Mouse (Mus musculus): Measurements from ENCODE around the gene Iqgap1.

DNA sequence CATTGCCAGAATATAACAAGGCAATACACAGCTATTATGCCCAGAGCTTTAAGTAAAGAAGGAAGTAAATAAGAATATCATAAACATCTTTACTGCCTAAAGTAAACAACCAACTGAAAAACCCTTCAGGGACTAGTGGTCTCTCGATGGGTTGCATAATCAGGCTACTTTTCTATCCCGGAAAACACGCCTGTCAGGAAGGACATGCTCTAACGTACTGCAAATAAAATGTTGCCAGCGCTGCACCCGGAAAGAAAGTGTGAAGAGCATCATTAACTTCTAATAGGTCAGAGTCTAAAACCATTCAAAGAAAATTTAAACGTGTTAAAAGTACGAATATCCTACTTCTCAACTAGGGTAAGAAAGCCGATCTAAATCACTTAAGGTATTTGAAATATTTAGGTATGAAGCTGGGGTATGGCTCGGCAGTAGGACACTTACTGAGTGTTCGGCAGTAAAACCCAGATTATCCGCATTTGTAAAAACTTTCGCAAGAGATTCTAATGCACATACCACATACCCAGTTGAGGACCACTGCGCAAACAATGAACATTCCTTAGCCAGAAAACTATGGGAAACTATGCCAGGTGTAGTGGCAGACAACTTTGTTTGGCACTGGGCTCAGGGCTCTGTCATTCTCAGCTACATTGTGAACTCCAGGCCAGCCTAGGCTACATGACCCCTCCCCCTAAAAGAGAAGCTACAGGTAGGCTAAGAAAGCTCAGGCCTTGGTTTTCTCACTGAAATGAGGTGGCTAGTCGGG lies 28.8 kb downstream of the Iqgap1 start:
- no peak for TF ChIP-seq CTCF (IDR thresholded peaks at IDR 0.05; ENCODE audit: low read depth)
- no peak for TF ChIP-seq EP300 (optimal IDR thresholded peaks at IDR 0.05)

Measured in stomach, postnatal 0 days (tissue).